Mouse (Mus musculus) forebrain, embryonic 16.5 days (tissue): ENCODE measurements around the gene Ptprk. TPM values are rescaled to one million over a fixed set of nuclear protein-coding genes. Genes with fewer than 3 reads are reported as not detected.
A peak's percentile ranks its signal among the peaks of the same experiment; 100 is the strongest.

Experiments
- ATAC-seq: fragments of 200-750 bp; cut with Nextera tagmentation; 2 replicates; pipeline ENCODE4 v1.8.0; 2017; ENCODE audit warnings: mild to moderate bottlenecking, moderate library complexity
- H3K27ac ChIP-seq: fragments of 300-500 bp; sonication (generic); 2 replicates; pipeline ENCODE4 v1.5.1; 2014; ENCODE audit warnings: low read length, control low read depth
- H3K27me3 ChIP-seq: fragments of 300-500 bp; sonication (generic); replicated peaks from 2 replicates; pipeline ENCODE4 v1.6.1; 2014; ENCODE audit warnings: low read length; ENCODE audit not compliant: control insufficient read depth, insufficient read depth
- H3K36me3 ChIP-seq: fragments of 300-500 bp; sonication (generic); 2 replicates; pipeline ENCODE4 v1.6.1; 2014; ENCODE audit not compliant: control insufficient read depth, insufficient read depth
- H3K4me1 ChIP-seq: fragments of 300-500 bp; sonication (generic); replicated peaks from 2 replicates; pipeline ENCODE4 v1.6.1; 2014; ENCODE audit warnings: low read length; ENCODE audit not compliant: control insufficient read depth, insufficient read depth
- H3K4me2 ChIP-seq: fragments of 300-500 bp; sonication (generic); 2 replicates; pipeline ENCODE4 v1.6.1; 2014; ENCODE audit warnings: mild to moderate bottlenecking, low read length, control low read depth
- H3K4me3 ChIP-seq: fragments of 300-500 bp; sonication (generic); replicated peaks from 2 replicates; pipeline ENCODE4 v1.5.1; 2014; ENCODE audit warnings: mild to moderate bottlenecking, low read length, control low read depth
- H3K9ac ChIP-seq: fragments of 300-500 bp; sonication (generic); replicated peaks from 2 replicates; pipeline ENCODE4 v1.6.1; 2014; ENCODE audit warnings: low read depth, low read length, control low read depth
- H3K9me3 ChIP-seq: fragments of 300-500 bp; sonication (generic); 2 replicates; pipeline ENCODE4 v1.6.1; 2016; ENCODE audit warnings: low read length; ENCODE audit not compliant: control insufficient read depth
- whole genome bisulfite sequencing: fragments of 180-500 bp; shearing (Covaris S2); extraction: QIAGEN DNeasy Blood & Tissue Kit; methylation state at CpG from one replicate; pipeline ENCODE4 v1.1.7; 2014; 5-methylcytosine and 5-hydroxymethylcytosine counted together
- polyA plus RNA-seq: library from polyadenylated mRNA; unstranded; fragments of >200 nt; fragmentation: Nextera tagmentation; extraction: Ambion mirVana; gene quantifications from 2 replicates; pipeline ENCODE4 v1.2.1, GENCODE M21; 2015

Gene Ptprk
- polyA plus RNA-seq, 1 experiment from 2014 or later = 43.7 TPM

DNA sequence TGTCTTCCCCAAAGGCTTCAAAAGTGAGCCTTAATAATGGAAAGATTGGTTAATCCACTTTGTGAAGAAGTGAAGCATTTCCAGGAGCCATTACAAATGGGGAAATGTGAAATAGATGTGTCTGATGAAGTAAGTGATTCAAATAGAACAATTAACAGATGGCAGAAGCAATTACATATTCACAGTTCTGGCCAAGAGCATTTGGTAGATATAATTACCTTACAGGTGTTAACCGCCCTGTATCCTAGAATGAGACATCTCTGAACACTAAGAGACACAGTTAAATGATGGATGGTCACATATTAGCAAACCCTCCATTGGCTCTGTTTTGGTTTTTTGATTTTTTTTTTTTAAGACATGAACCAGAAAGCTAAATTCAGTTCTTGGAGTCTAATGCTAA, 361.5 kb downstream of the Ptprk start:
- H3K27ac ChIP-seq = no peak overlapping the region
- no peak overlapping the region for H3K4me3 ChIP-seq
- no peaks in the 10 kb centered on the region for H3K4me1 ChIP-seq
- no peaks in the 10 kb centered on the region for H3K27me3 ChIP-seq
- no peaks in the 10 kb centered on the region for H3K36me3 ChIP-seq
- no peaks in the 10 kb centered on the region for H3K9me3 ChIP-seq
- no peak overlapping the region for H3K4me2 ChIP-seq
- no peak overlapping the region for H3K9ac ChIP-seq
- no peak; the same call in 1 of the 2 replicates for ATAC-seq
- WGBS = 53% methylated on average over 1 of the region's 1 CpGs

- Histone ChIP-seq H3K9ac (no peak overlapping the region), H3K4me1 (no peaks in the 10 kb centered on the region), H3K36me3 (no peaks in the 10 kb centered on the region), H3K27me3 (no peaks in the 10 kb centered on the region), H3K27ac (no peak overlapping the region), H3K9me3 (no peaks in the 10 kb centered on the region), H3K4me2 (no peak overlapping the region), H3K4me3 (no peak overlapping the region)
- ATAC-seq = no peak
- WGBS = 84% methylated on average over 4 of the region's 4 CpGs
Measured at GRCm38 (mm10) chr10:28449853-28450252, 375.2 kb downstream of the Ptprk start.

GRCm38 (mm10) chr10:28450642-28451041, 376.0 kb downstream of the Ptprk start:
- WGBS = 29% methylated on average over 1 of the region's 1 CpGs
- Histone ChIP-seq H3K27ac (no peak overlapping the region), H3K9ac (no peak overlapping the region), H3K4me2 (no peak overlapping the region), H3K27me3 (no peaks in the 10 kb centered on the region), H3K4me1 (no peaks in the 10 kb centered on the region), H3K4me3 (no peak overlapping the region), H3K36me3 (no peaks in the 10 kb centered on the region), H3K9me3 (no peaks in the 10 kb centered on the region)
- no peak for ATAC-seq

DNA sequence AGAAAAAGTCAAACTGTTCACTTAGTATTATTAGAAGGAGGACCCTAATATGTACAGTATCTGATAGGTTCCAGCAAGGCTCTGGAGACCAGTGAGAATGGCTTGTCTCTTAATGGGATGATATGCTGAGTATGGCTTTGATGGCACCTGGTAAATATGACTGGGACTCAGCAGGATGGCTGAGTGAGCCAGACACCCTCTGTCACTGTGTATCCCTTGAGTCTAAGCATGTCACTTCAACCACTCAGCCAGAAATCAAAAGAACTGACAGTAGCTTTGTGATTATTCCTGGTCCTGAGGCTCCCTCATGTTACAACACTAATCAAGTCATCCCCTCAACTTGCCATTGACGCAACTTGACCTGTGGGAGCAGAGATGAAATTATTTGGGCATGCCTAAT, 383.4 kb downstream of the Ptprk start:
- ATAC-seq = no peak
- Histone ChIP-seq H3K4me1 (no peaks in the 10 kb centered on the region), H3K4me3 (no peak overlapping the region), H3K9me3 (no peaks in the 10 kb centered on the region), H3K27me3 (no peaks in the 10 kb centered on the region), H3K27ac (no peak overlapping the region), H3K36me3 (no peaks in the 10 kb centered on the region), H3K4me2 (no peak overlapping the region), H3K9ac (no peak overlapping the region)
- WGBS = 76% methylated on average over 1 of the region's 1 CpGs

DNA sequence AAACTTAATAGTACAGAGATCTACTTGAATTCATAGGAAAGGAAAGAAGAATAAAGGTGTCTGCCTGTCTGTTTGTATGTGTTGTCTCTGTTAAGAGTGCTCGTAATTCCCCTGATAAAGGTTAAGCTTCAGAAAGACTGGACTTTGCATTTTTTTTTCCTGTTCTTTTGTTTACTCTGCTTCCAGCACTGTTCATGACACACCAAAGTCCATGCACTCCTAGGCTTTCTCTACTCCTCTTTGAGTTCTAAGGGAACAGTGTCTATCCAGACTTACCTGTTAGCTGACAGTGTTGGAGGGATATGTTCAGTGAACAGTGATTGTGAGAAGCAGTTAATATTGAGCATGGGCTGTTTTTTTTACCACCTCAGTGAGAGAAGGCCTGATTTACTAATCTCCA, 385.3 kb downstream of the Ptprk start:
- no peak overlapping the region for H3K4me3 ChIP-seq
- no peaks in the 10 kb centered on the region for H3K9me3 ChIP-seq
- H3K36me3 ChIP-seq = no peaks in the 10 kb centered on the region
- H3K4me1 ChIP-seq = peaks cover 4% of the 10 kb centered on the region; the same call in 1 of the 2 replicates
- ATAC-seq = no peak
- H3K27ac ChIP-seq = no peak overlapping the region
- 81% methylated on average over 1 of the region's 1 CpGs for WGBS
- H3K27me3 ChIP-seq = no peaks in the 10 kb centered on the region
- H3K9ac ChIP-seq = no peak overlapping the region
- no peak overlapping the region for H3K4me2 ChIP-seq

- Histone ChIP-seq H3K9me3 (no peaks in the 10 kb centered on the region), H3K27ac (no peak overlapping the region), H3K9ac (no peak overlapping the region), H3K4me1 (peaks cover 4% of the 10 kb centered on the region; the same call in 1 of the 2 replicates), H3K4me2 (no peak overlapping the region), H3K36me3 (no peaks in the 10 kb centered on the region), H3K4me3 (no peak overlapping the region), H3K27me3 (no peaks in the 10 kb centered on the region)
- ATAC-seq = no peak
- WGBS = 91% methylated on average over 1 of the region's 1 CpGs
Measured at GRCm38 (mm10) chr10:28463706-28464105, 389.1 kb downstream of the Ptprk start.

- no peaks in the 10 kb centered on the region for H3K27me3 ChIP-seq
- 21% methylated on average over 12 of the region's 12 CpGs for WGBS
- peaks cover 4% of the 10 kb centered on the region; the same call in 1 of the 2 replicates for H3K4me1 ChIP-seq
- no peak overlapping the region for H3K9ac ChIP-seq
- H3K4me3 ChIP-seq = no peak overlapping the region
- ATAC-seq = peak; percentile 64
- H3K9me3 ChIP-seq = no peaks in the 10 kb centered on the region
- no peaks in the 10 kb centered on the region for H3K36me3 ChIP-seq
- no peak overlapping the region for H3K4me2 ChIP-seq
- H3K27ac ChIP-seq = no peak overlapping the region
Measured at GRCm38 (mm10) chr10:28464766-28465548, 390.3 kb downstream of the Ptprk start.

DNA sequence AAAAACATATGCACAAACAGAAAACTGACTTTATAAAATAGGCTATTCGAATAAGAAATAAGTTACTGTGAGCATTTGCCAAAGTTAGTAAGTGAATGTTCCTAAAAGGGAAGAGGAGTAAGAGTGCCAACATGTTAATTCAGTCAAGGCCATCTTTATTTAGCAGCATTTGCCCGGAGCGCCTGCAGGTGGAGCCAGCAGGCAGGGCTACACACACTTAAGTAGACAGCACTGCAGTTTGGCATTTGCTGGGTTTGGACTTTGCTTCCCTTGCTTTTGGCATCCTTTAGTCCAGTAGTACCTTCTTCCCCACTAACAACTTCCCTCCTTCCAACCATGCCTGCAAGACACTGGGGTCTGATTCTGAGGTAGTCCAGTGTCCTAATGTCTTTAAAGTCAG, 411.0 kb downstream of the Ptprk start:
- Histone ChIP-seq H3K27ac (no peak overlapping the region), H3K9ac (no peak overlapping the region), H3K27me3 (no peaks in the 10 kb centered on the region), H3K36me3 (no peaks in the 10 kb centered on the region), H3K4me2 (no peak overlapping the region), H3K9me3 (no peaks in the 10 kb centered on the region), H3K4me1 (no peaks in the 10 kb centered on the region), H3K4me3 (no peak overlapping the region)
- WGBS = 39% methylated on average over 3 of the region's 3 CpGs
- ATAC-seq = peak; percentile 81

- no peak overlapping the region for H3K4me2 ChIP-seq
- H3K9me3 ChIP-seq = no peaks in the 10 kb centered on the region
- H3K9ac ChIP-seq = no peak overlapping the region
- H3K4me1 ChIP-seq = peaks cover 18% of the 10 kb centered on the region
- ATAC-seq = no peak
- no peaks in the 10 kb centered on the region for H3K36me3 ChIP-seq
- no peak overlapping the region for H3K27ac ChIP-seq
- no peaks in the 10 kb centered on the region for H3K27me3 ChIP-seq
- 82% methylated on average over 1 of the region's 1 CpGs for WGBS
- no peak overlapping the region for H3K4me3 ChIP-seq
Measured at GRCm38 (mm10) chr10:28491006-28491405, 416.4 kb downstream of the Ptprk start.
